7 mouse cellular contexts compared by ENCODE assay signal in the genomic region with DNA sequence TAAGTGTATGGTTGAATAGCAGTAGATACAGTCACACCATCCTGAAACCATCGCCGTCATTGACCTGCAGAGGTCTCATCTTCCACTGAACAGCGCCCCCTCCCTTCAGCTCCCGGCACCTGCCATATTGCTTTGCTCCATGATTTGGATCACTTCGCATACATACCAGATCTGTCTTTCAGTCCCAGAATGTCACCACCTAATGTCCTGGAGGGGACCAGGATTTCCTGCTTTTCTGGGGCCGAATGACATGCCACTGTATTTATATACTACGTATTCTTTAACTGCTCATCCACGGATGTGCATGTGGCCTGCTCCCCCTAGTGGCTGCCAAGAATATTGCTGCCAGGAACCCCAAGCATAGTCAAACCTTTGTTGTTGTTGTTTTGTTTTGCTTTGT. TPM values are rescaled to one million over a fixed set of nuclear protein-coding genes. Genes with fewer than 3 reads are reported as not detected.
DNase-seq lines count a peak whose midpoint lies in the region; ATAC-seq and TF ChIP-seq lines count a peak whose summit lies in the region.

No protein-coding gene starts in this region.

- no peak for ATAC-seq in intestine, postnatal 0 days

- intact Hi-C loops in left cerebral cortex, postnatal 36 days (cut with DNase I): loop anchor here (5.0 kb wide), 2 partner anchors 59 to 259 kb away; no protein-coding TSS in a partner anchor

- peak; percentile 83 for DNase-seq in adrenal gland, postnatal 10 days
- DNase-seq in embryo, embryonic 11 days: peak; percentile 75
- DNase-seq in gastrocnemius, postnatal 25 days: peak; percentile 41
- peak; percentile 55 to 64 for DNase-seq in left cerebral cortex, postnatal 36 days (ENCODE audit: low spot score in 2 of 2)
- DNase-seq in midbrain, embryonic 10.5 days (ENCODE audit: low spot score): peak; percentile 67
- DNase-seq in skeletal muscle tissue, adult 2 months (ENCODE audit: low read depth, low spot score): peak; percentile 16

- 3% methylated on average over 8 of the region's 8 CpGs for WGBS in intestine, postnatal 0 days
- WGBS in midbrain, embryonic 10.5 days: 9% methylated on average over 8 of the region's 8 CpGs

- H3K4me1 ChIP-seq in intestine, postnatal 0 days (replicated peaks; ENCODE audit: control insufficient read depth, insufficient read depth, low read length): no peaks in the 10 kb centered on the region
- H3K4me1 ChIP-seq in midbrain, embryonic 10.5 days: no peaks in the 10 kb centered on the region

- H3K4me2 ChIP-seq in intestine, postnatal 0 days (replicated peaks; ENCODE audit: low read depth): peak overlapping the region; percentile 61

- H3K27ac ChIP-seq in intestine, postnatal 0 days (ENCODE audit: low read depth, low read length): no peak overlapping the region
- no peak overlapping the region for H3K27ac ChIP-seq in midbrain, embryonic 10.5 days (replicated peaks)

- no peaks in the 10 kb centered on the region for H3K9me3 ChIP-seq in intestine, postnatal 0 days (ENCODE audit: control insufficient read depth)
- H3K9me3 ChIP-seq in midbrain, embryonic 10.5 days (replicated peaks): no peaks in the 10 kb centered on the region

- no peak overlapping the region for H3K9ac ChIP-seq in intestine, postnatal 0 days (ENCODE audit: low read depth, low read length)

- TF ChIP-seq CTCF in intestine, postnatal 0 days (IDR thresholded peaks at IDR 0.05; ENCODE audit: low read depth): peak; percentile 93; the same call in 1 of the 2 replicates

- peak overlapping the region; percentile 27 for H3K4me3 ChIP-seq in intestine, postnatal 0 days (ENCODE audit: low read depth, low read length)
- peak overlapping the region; percentile 44 for H3K4me3 ChIP-seq in midbrain, embryonic 10.5 days

- no peaks in the 10 kb centered on the region for H3K36me3 ChIP-seq in intestine, postnatal 0 days (ENCODE audit: control insufficient read depth, insufficient read depth)
- H3K36me3 ChIP-seq in midbrain, embryonic 10.5 days: no peaks in the 10 kb centered on the region

- H3K27me3 ChIP-seq in intestine, postnatal 0 days (replicated peaks; ENCODE audit: control insufficient read depth, insufficient read depth, low read length): no peaks in the 10 kb centered on the region
- H3K27me3 ChIP-seq in midbrain, embryonic 10.5 days (ENCODE audit: low read depth, poor library complexity, severe bottlenecking): no peaks in the 10 kb centered on the region

RNA-seq across cellular contexts. Expression of gene C1qtnf9, which starts 3.1 kb away (rescaled TPM):
- 10 to 100 TPM; 17.0 to 18.9 TPM for total RNA-seq in adrenal gland, postnatal 10 days (2021)
- total RNA-seq in gastrocnemius, postnatal 25 days (2021): 10 to 100 TPM; 19.2 to 23.5 TPM
- polyA plus RNA-seq in intestine, postnatal 0 days (2015; fragmentation: Nextera tagmentation; extraction: Ambion mirVana): 1.4 and 1.6 TPM in 2 replicates
- total RNA-seq in left cerebral cortex, postnatal 36 days (2021): under 1 TPM; 0.27 to 0.37 TPM
- 0.06 and 0.09 TPM in 2 replicates for polyA plus RNA-seq in midbrain, embryonic 10.5 days (2016; fragmentation: Nextera tagmentation; extraction: Ambion mirVana)

RNA-seq across cellular contexts. Expression of gene Mipep, which starts 13.3 kb away (rescaled TPM):
- 10 to 100 TPM; 52.9 to 57.9 TPM for total RNA-seq in adrenal gland, postnatal 10 days (2021)
- 10 to 100 TPM; 30.4 to 31.2 TPM for total RNA-seq in gastrocnemius, postnatal 25 days (2021)
- polyA plus RNA-seq in intestine, postnatal 0 days (2015; fragmentation: Nextera tagmentation; extraction: Ambion mirVana): 6.7 and 7.0 TPM in 2 replicates
- total RNA-seq in left cerebral cortex, postnatal 36 days (2021): 10 to 100 TPM; 25.4 to 25.8 TPM
- 21.9 and 25.4 TPM in 2 replicates for polyA plus RNA-seq in midbrain, embryonic 10.5 days (2016; fragmentation: Nextera tagmentation; extraction: Ambion mirVana)

Comparison
In these comparisons a context has a peak if more than half of its experiments do, and no peak if none do; other contexts are left out.
1. DNase-seq: peak in every context shown above with its lines; median percentile 83 in adrenal gland, postnatal 10 days; 75 in embryo, embryonic 11 days; 67 in midbrain, embryonic 10.5 days; 60 in left cerebral cortex, postnatal 36 days; 41 in gastrocnemius, postnatal 25 days; 16 in skeletal muscle tissue, adult 2 months.
2. RNA of gene C1qtnf9, which starts 3.1 kb away (total RNA-seq): 19.2 to 23.5 TPM in gastrocnemius, postnatal 25 days and 17.0 to 18.9 TPM in adrenal gland, postnatal 10 days; 0.27 to 0.37 TPM in left cerebral cortex, postnatal 36 days; every median in the first group is over 10 times any median in the second.